Mouse (Mus musculus): ENCODE results near the gene Eif4a2. TPM values are rescaled to one million over a fixed set of nuclear protein-coding genes. Genes with fewer than 3 reads are reported as not detected.

Gene Eif4a2
- 1,338 TPM for polyA plus RNA-seq (2015; fragmentation: Illumina TruSeq; extraction: RNeasy Lipid Tissue Mini Kit (QIAGEN cat#74804); ENCODE audit: low read depth, low replicate concordance)

GRCm38 (mm10) chr16:23107231-23107942 is at the start of gene Eif4a2:
Gene Eif4a2, plus strand, starts transcription at chr16:23107444.

GRCm38 (mm10) chr16:23057668-23058447 is 49.4 kb upstream of the Eif4a2 start, which contains the start of gene Kng1:
Gene Kng1, plus strand, starts transcription at chr16:23057865.

GRCm38 (mm10) chr16:23127673-23128375 is 20.6 kb downstream of the Eif4a2 start, which contains the start of gene Rfc4:
Gene Rfc4, minus strand, starts transcription at chr16:23127737.

GRCm38 (mm10) chr16:23146280-23146679 is 39.0 kb downstream of the Eif4a2 start, which contains the start of gene Adipoq:
Gene Adipoq, plus strand, starts transcription at chr16:23146536.

Other genes with a start within 250 kb of the Eif4a2 start
- 16.6 TPM for gene Tbccd1, start 249.8 kb upstream of the Eif4a2 start, polyA plus RNA-seq (2015; fragmentation: Illumina TruSeq; extraction: RNeasy Lipid Tissue Mini Kit (QIAGEN cat#74804); ENCODE audit: low read depth, low replicate concordance)
- gene Dnajb11, start 249.6 kb upstream of the Eif4a2 start, polyA plus RNA-seq (2015; fragmentation: Illumina TruSeq; extraction: RNeasy Lipid Tissue Mini Kit (QIAGEN cat#74804); ENCODE audit: low read depth, low replicate concordance) = 62.1 TPM
- 1.6 TPM for gene Ahsg, start 216.2 kb upstream of the Eif4a2 start, polyA plus RNA-seq (2015; fragmentation: Illumina TruSeq; extraction: RNeasy Lipid Tissue Mini Kit (QIAGEN cat#74804); ENCODE audit: low read depth, low replicate concordance)
- not detected for gene Fetub, start 189.1 kb upstream of the Eif4a2 start, polyA plus RNA-seq (2015; fragmentation: Illumina TruSeq; extraction: RNeasy Lipid Tissue Mini Kit (QIAGEN cat#74804); ENCODE audit: low read depth, low replicate concordance)
- gene Hrg, start 156.4 kb upstream of the Eif4a2 start, polyA plus RNA-seq (2015; fragmentation: Illumina TruSeq; extraction: RNeasy Lipid Tissue Mini Kit (QIAGEN cat#74804); ENCODE audit: low read depth, low replicate concordance) = not detected
- not detected for gene Kng2, start 78.0 kb upstream of the Eif4a2 start, polyA plus RNA-seq (2015; fragmentation: Illumina TruSeq; extraction: RNeasy Lipid Tissue Mini Kit (QIAGEN cat#74804); ENCODE audit: low read depth, low replicate concordance)
- 0.39 TPM for gene Kng1, start 49.6 kb upstream of the Eif4a2 start, polyA plus RNA-seq (2015; fragmentation: Illumina TruSeq; extraction: RNeasy Lipid Tissue Mini Kit (QIAGEN cat#74804); ENCODE audit: low read depth, low replicate concordance)
- gene Rfc4, start 20.3 kb downstream of the Eif4a2 start, polyA plus RNA-seq (2015; fragmentation: Illumina TruSeq; extraction: RNeasy Lipid Tissue Mini Kit (QIAGEN cat#74804); ENCODE audit: low read depth, low replicate concordance) = 7.9 TPM
- gene Adipoq, start 39.1 kb downstream of the Eif4a2 start, polyA plus RNA-seq (2015; fragmentation: Illumina TruSeq; extraction: RNeasy Lipid Tissue Mini Kit (QIAGEN cat#74804); ENCODE audit: low read depth, low replicate concordance) = not detected
- 14.9 TPM for gene St6gal1, start 117.3 kb downstream of the Eif4a2 start, polyA plus RNA-seq (2015; fragmentation: Illumina TruSeq; extraction: RNeasy Lipid Tissue Mini Kit (QIAGEN cat#74804); ENCODE audit: low read depth, low replicate concordance)